Mouse (Mus musculus): ENCODE results near the gene Neo1.

Neo1 gene

GRCm38 (mm10) chr9:58859080-58859635 lies 177.1 kb downstream of the Neo1 start:
- DNase-seq (ENCODE audit: low spot score) = peak; percentile 44

- DNase-seq (ENCODE audit: low spot score) = no peak
Measured at GRCm38 (mm10) chr9:58854931-58855330, 181.3 kb downstream of the Neo1 start.

- peak; percentile 49 for DNase-seq (ENCODE audit: low spot score)
Measured at GRCm38 (mm10) chr9:58849576-58850315, 186.5 kb downstream of the Neo1 start.

GRCm38 (mm10) chr9:58847676-58848075 lies 188.6 kb downstream of the Neo1 start:
- DNase-seq (ENCODE audit: low spot score) = no peak

GRCm38 (mm10) chr9:58847008-58847407 lies 189.2 kb downstream of the Neo1 start:
- DNase-seq (ENCODE audit: low spot score) = no peak

- DNase-seq (ENCODE audit: low spot score) = no peak
Measured at GRCm38 (mm10) chr9:58844597-58844996, 191.6 kb downstream of the Neo1 start.

- DNase-seq (ENCODE audit: low spot score) = peak; percentile 85
Measured at GRCm38 (mm10) chr9:58841655-58842054, 194.6 kb downstream of the Neo1 start.

- no peak for DNase-seq (ENCODE audit: low spot score)
Measured at GRCm38 (mm10) chr9:58838504-58838903, 197.7 kb downstream of the Neo1 start.

GRCm38 (mm10) chr9:58837174-58837573 lies 199.1 kb downstream of the Neo1 start:
- no peak for DNase-seq (ENCODE audit: low spot score)

GRCm38 (mm10) chr9:58832939-58833338 lies 203.3 kb downstream of the Neo1 start:
- no peak for DNase-seq (ENCODE audit: low spot score)

GRCm38 (mm10) chr9:58829627-58830026 lies 206.6 kb downstream of the Neo1 start:
- no peak for DNase-seq (ENCODE audit: low spot score)

Data from embryo, embryonic 10.5 days (tissue).